Mouse (Mus musculus): Measurements from ENCODE around the gene Glmp. TPM values are rescaled to one million over a fixed set of nuclear protein-coding genes. Genes with fewer than 3 reads are reported as not detected.

Glmp gene
- total and polyA plus RNA-seq, 3 experiments = 42.7 to 163 (median 75.6) TPM

DNA sequence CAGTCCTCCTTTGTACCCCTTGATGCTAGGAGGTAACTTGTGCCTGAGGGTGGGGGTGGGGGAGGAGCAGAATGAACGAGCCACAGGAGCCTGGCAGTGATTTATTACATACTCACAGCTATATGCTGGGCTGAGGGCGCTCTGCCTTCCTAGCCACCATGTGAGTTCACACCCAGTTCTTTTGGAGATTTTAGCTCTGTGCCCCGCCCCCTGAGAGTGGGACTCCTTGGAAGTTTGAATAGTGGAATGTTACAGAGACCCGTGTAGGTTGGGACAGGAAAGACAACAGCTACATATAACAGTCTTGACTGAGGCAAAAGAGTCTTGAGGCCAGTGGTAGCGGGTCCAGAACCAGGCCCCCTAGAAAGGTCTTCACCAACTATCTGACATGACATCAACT is 4.1 kb downstream of the Glmp start:
- H3K36me3 ChIP-seq (replicated peaks in 1 of 2; ENCODE audit: control insufficient read depth in 1 of 2, insufficient read depth in 1 of 2, low read length in 1 of 2) = peaks cover 26 to 64% of the 10 kb centered on the region in 2 experiments
- dilution Hi-C loops (cut with MboI; ENCODE audit: extremely low pct_ligation_motif_present, extremely low pct_unique_long_range_greater_than_20kb, low sequenced_read_pairs) (no loop called here), in situ Hi-C loops (cut with MboI; ENCODE audit: low pct_ligation_motif_present, low pct_unique_long_range_greater_than_20kb, low sequenced_read_pairs) (no loop called here)
- no peak for TF ChIP-seq NELFE (IDR thresholded peaks at IDR 0.05; ENCODE audit: low read depth, low read length)
- no peak for TF ChIP-seq JUN (IDR thresholded peaks at IDR 0.05; ENCODE audit: insufficient read depth, low read depth, low read length)
- no peak for TF ChIP-seq MAX (IDR thresholded peaks at IDR 0.05; ENCODE audit: low read length)
- no peak for TF ChIP-seq TCF12 (IDR thresholded peaks at IDR 0.05; ENCODE audit: low read depth, low read length)
- no peak for TF ChIP-seq UBTF (IDR thresholded peaks at IDR 0.05; ENCODE audit: low read depth, low read length)
- no peak overlapping the region for H3K4me3 ChIP-seq (replicated peaks in 1 of 3; ENCODE audit: low read depth in 2 of 3, low read length in 2 of 3, poor library complexity in 1 of 3)
- H3K27ac ChIP-seq (ENCODE audit: insufficient read depth, low read depth) = no peak overlapping the region
- H3K9me3 ChIP-seq (replicated peaks; ENCODE audit: low read length) = no peaks in the 10 kb centered on the region
- H3K9ac ChIP-seq (ENCODE audit: insufficient read depth, low read depth) = no peak overlapping the region
- H3K4me2 ChIP-seq (ENCODE audit: insufficient read depth, low read depth, poor library complexity, severe bottlenecking) = no peak overlapping the region
- H3K4me1 ChIP-seq (ENCODE audit: control insufficient read depth in 1 of 2, insufficient read depth in 2 of 2) = peaks cover 10 to 25% of the 10 kb centered on the region in 2 experiments
- no peak for DNase-seq (ENCODE audit: extremely low read depth)
- no peaks in the 10 kb centered on the region for H3K27me3 ChIP-seq (replicated peaks)
- H3K79me2 ChIP-seq (replicated peaks; ENCODE audit: control insufficient read depth, extremely low read depth, insufficient read depth, poor library complexity, severe bottlenecking) = no peaks in the 10 kb centered on the region; the same call in 1 of the 2 replicates

DNA sequence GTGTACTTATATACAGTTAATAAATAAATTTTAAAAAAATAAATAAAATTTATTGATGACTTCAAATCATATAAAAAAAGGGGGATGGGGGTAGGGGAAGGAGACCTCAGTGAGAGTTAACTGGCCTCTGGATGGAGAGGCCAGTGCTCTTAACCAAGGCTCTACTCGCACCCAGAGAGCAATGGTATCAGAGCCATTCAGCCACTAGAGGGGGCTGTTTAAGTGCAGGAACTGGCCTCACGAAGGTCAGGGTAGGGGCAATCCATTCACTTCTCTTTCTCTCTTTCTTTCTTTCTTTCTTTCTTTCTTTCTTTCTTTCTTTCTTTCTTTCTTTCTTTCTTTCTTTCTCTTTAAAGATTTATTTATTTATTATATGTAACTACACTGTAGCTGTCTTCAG is 6.5 kb downstream of the Glmp start:
- Histone ChIP-seq H3K4me1 (ENCODE audit: control insufficient read depth in 1 of 2, insufficient read depth in 2 of 2) (peaks cover 15 to 21% of the 10 kb centered on the region in 2 experiments), H3K4me3 (replicated peaks in 1 of 3; ENCODE audit: low read depth in 2 of 3, low read length in 2 of 3, poor library complexity in 1 of 3) (no peak overlapping the region), H3K36me3 (replicated peaks in 1 of 2; ENCODE audit: control insufficient read depth in 1 of 2, insufficient read depth in 1 of 2, low read length in 1 of 2) (peaks cover 26 to 57% of the 10 kb centered on the region in 2 experiments), H3K9me3 (replicated peaks; ENCODE audit: low read length) (no peaks in the 10 kb centered on the region), H3K4me2 (ENCODE audit: insufficient read depth, low read depth, poor library complexity, severe bottlenecking) (no peak overlapping the region), H3K27me3 (replicated peaks) (no peaks in the 10 kb centered on the region), H3K79me2 (replicated peaks; ENCODE audit: control insufficient read depth, extremely low read depth, insufficient read depth, poor library complexity, severe bottlenecking) (peaks cover 4% of the 10 kb centered on the region; the same call in 1 of the 2 replicates), H3K27ac (ENCODE audit: insufficient read depth, low read depth) (no peak overlapping the region), H3K9ac (ENCODE audit: insufficient read depth, low read depth) (no peak overlapping the region)
- dilution Hi-C loops (cut with MboI; ENCODE audit: extremely low pct_ligation_motif_present, extremely low pct_unique_long_range_greater_than_20kb, low sequenced_read_pairs) = no loop called here
- in situ Hi-C loops (cut with MboI; ENCODE audit: low pct_ligation_motif_present, low pct_unique_long_range_greater_than_20kb, low sequenced_read_pairs) = loop anchor here (5.0 kb wide), 1 partner anchor 34 kb away; the partner anchor contains the start of genes Cct3 and Tsacc
- TF ChIP-seq BHLHE40 (IDR thresholded peaks at IDR 0.05; ENCODE audit: low read depth, low read length) (no peak), MYC (IDR thresholded peaks at IDR 0.05; ENCODE audit: low read depth, low read length) (no peak), RAD21 (IDR thresholded peaks at IDR 0.05; ENCODE audit: low read depth, low read length) (peak; percentile 49), JUND (conservative IDR thresholded peaks at IDR 0.05; ENCODE audit: low read depth, low read length) (no peak), CHD2 (IDR thresholded peaks at IDR 0.05; ENCODE audit: low read length) (no peak), ZNF384 (IDR thresholded peaks at IDR 0.05; ENCODE audit: low read depth, low read length) (no peak), SIN3A (IDR thresholded peaks at IDR 0.05; ENCODE audit: low read length) (no peak), GABPA (IDR thresholded peaks at IDR 0.05; ENCODE audit: insufficient replicate concordance, low read depth, low read length) (no peak), USF1 (IDR thresholded peaks at IDR 0.05; ENCODE audit: low read depth, low read length) (no peak), CTCF (conservative IDR thresholded peaks at IDR 0.05 in 1 of 2, IDR thresholded peaks at IDR 0.05 in 1 of 2; ENCODE audit: low read depth in 2 of 2, low read length in 2 of 2) (peak; percentile 63 to 80), MAZ (IDR thresholded peaks at IDR 0.05; ENCODE audit: low read depth, low read length) (no peak), POLR2A (IDR thresholded peaks at IDR 0.05; ENCODE audit: low read depth, low read length) (no peak), TCF12 (IDR thresholded peaks at IDR 0.05; ENCODE audit: low read depth, low read length) (no peak), ETS1 (conservative IDR thresholded peaks at IDR 0.05; ENCODE audit: low read depth, low read length) (no peak), SMC3 (IDR thresholded peaks at IDR 0.05; ENCODE audit: low read depth, low read length) (peak; percentile 36), USF2 (conservative IDR thresholded peaks at IDR 0.05; ENCODE audit: low read depth, low read length) (no peak)
- peak; percentile 68 for DNase-seq (ENCODE audit: extremely low read depth)
